Mouse (Mus musculus): ENCODE results near the gene St3gal5. TPM values are rescaled to one million over a fixed set of nuclear protein-coding genes. Genes with fewer than 3 reads are reported as not detected.
"Not testable (repeated sequence)": the region's sequence is repeated elsewhere in the genome, so short reads cannot be mapped to it uniquely, and the experiment has no call there.

The St3gal5 gene
- polyA plus RNA-seq, 1 experiment from 2014 or later: 29.6 TPM

DNA sequence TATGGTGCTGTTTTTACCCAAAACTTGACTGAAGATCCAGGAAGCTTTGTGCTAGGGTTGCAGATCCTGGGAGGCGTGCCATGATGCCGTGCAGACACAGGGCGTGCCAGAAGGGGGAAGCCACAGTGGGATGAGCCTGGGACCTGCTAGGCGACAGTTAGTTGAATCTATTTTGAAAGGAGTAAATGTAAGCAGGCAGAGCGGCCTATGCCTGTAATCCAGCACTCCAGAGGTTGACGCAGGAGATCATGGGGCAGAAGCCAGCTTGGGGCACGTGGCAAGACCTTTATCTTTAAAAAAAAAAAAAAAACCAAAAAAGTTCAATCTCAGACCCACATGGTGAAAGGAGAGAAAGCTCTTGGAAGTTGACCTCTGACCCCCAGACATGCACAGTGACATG lies 55.3 kb downstream of the St3gal5 start:
- Histone ChIP-seq H3K36me3 (peaks cover 51% of the 10 kb centered on the region), H3K4me1 (replicated peaks) (no peaks in the 10 kb centered on the region)

DNA sequence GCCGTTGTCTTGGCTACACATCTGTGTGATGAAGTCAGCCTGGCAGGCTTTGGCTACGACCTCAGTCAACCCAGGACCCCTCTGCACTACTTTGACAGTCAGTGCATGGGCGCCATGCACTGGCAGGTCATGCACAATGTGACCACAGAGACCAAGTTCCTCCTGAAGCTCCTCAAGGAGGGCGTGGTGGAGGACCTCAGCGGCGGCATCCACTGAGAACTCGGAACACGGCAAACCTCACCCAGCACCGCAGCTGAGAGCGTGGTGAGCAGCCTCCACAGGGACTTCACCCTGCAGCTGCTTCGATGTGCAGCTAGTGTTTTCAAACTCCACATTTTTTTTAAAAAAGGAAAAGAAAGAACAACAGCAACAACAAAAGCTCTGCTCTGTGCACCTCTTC lies 56.1 kb downstream of the St3gal5 start:
- Histone ChIP-seq H3K36me3 (peaks cover 47% of the 10 kb centered on the region), H3K9ac (replicated peaks) (no peak overlapping the region), H3K4me3 (replicated peaks) (no peak overlapping the region), H3K4me1 (replicated peaks) (no peaks in the 10 kb centered on the region), H3K27ac (no peak overlapping the region), H3K4me2 (no peak overlapping the region), H3K27me3 (no peaks in the 10 kb centered on the region), H3K9me3 (peaks cover 6% of the 10 kb centered on the region; the same call in 1 of the 2 replicates)
- ATAC-seq (ENCODE audit: insufficient number of reproducible peaks, insufficient read depth, low FRiP score, low TSS enrichment, low read depth): no peak
- 85% methylated on average over 11 of the region's 11 CpGs for WGBS

More for the DNA sequence above, 55.3 kb downstream of the St3gal5 start:
- no peak for ATAC-seq (ENCODE audit: insufficient number of reproducible peaks, insufficient read depth, low FRiP score, low TSS enrichment, low read depth)
- H3K9me3 ChIP-seq: peaks cover 6% of the 10 kb centered on the region; the same call in 1 of the 2 replicates
- H3K27me3 ChIP-seq: no peaks in the 10 kb centered on the region
- H3K4me2 ChIP-seq: no peak overlapping the region
- WGBS: 87% methylated on average over 7 of the region's 7 CpGs
- no peak overlapping the region for H3K27ac ChIP-seq
- H3K4me3 ChIP-seq (replicated peaks): no peak overlapping the region
- no peak overlapping the region for H3K9ac ChIP-seq (replicated peaks)

DNA sequence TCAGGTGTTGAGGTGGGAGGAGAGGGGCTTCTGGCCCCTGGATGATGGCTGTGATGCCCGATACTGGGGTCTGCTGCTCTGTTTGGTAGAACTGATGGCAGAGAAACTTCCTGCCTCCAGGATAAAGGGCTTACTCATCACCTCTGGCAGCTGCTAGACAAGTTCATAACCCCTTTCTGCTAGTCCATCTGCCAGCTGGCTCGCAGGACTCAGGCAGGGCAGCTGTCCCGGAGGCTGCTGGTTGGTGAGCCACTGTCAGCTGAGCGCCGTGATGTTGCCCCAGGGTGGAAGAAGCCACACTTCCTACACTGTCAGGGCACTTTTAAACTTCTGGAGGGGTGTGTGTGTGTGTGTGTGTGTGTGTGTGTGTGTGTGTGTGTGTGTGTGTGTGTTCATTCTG lies 56.6 kb downstream of the St3gal5 start:
- H3K4me1 ChIP-seq (replicated peaks); H3K9ac ChIP-seq (replicated peaks); H3K4me2 ChIP-seq; H3K9me3 ChIP-seq; H3K27ac ChIP-seq; ATAC-seq (ENCODE audit: insufficient number of reproducible peaks, insufficient read depth, low FRiP score, low TSS enrichment, low read depth); H3K27me3 ChIP-seq; H3K4me3 ChIP-seq (replicated peaks): not testable (repeated sequence)
- 77% methylated on average over 5 of the region's 5 CpGs for WGBS
- H3K36me3 ChIP-seq: peaks cover 41% of the 10 kb centered on the region

DNA sequence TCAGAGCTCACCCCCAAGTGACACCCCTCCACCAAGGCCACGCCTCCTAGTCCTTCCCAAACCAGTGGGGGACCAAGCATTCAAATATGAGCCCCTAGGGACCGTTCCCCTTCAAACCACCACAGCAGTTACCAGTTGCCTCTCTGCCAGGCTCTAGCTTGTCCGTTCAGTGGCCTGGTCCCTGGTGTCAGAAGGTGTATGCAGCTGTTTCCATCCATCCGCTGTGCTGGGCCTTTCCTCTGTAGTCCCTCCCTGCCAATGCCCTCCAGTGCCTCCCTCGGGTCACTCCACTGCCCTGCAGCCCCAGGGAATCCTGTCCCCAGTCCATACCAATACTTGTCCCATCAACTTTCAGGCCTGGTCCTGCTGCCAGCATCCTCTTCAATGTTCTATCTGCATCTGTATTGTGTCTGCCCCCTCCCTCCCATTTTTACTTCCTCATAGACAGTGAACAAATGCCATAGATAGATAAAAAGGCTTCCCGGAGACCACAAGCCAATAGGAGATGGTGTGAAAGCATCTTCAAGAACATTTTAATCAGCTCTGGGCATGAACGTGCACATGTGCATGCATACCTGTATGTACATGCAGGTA lies 57.6 kb downstream of the St3gal5 start:
- Histone ChIP-seq H3K4me3 (replicated peaks) (no peak overlapping the region), H3K4me2 (no peak overlapping the region), H3K4me1 (replicated peaks) (no peaks in the 10 kb centered on the region), H3K36me3 (peaks cover 31% of the 10 kb centered on the region), H3K9me3 (peaks cover 2% of the 10 kb centered on the region; the same call in 1 of the 2 replicates), H3K27me3 (no peaks in the 10 kb centered on the region), H3K9ac (replicated peaks) (no peak overlapping the region), H3K27ac (no peak overlapping the region)
- 79% methylated on average over 7 of the region's 7 CpGs for WGBS
- no peak for ATAC-seq (ENCODE audit: insufficient number of reproducible peaks, insufficient read depth, low FRiP score, low TSS enrichment, low read depth)

DNA sequence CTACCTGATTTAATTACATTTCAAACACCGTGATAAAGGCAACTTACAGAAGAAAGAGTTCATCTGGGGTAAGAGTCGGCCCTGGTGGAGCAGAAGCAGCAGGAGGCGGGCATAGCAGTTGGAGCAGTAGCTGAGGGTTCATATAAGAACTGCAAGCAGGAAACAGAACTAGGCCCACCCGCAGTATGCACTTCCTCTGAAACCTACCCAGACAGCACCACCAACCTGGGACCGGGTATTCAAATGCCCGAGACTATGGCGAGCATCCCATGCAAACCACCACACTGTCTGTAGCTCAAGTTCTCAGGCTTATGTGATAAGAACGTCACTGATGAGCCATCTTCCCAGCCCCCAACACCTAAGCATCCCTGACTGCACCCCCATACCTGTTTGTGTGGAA lies 58.3 kb downstream of the St3gal5 start:
- Histone ChIP-seq H3K9me3 (no peaks in the 10 kb centered on the region), H3K4me3 (replicated peaks) (no peak overlapping the region), H3K27me3 (no peaks in the 10 kb centered on the region), H3K9ac (replicated peaks) (no peak overlapping the region), H3K36me3 (peaks cover 27% of the 10 kb centered on the region), H3K4me2 (no peak overlapping the region), H3K27ac (no peak overlapping the region), H3K4me1 (replicated peaks) (no peaks in the 10 kb centered on the region)
- WGBS: 91% methylated on average over 8 of the region's 8 CpGs
- no peak for ATAC-seq (ENCODE audit: insufficient number of reproducible peaks, insufficient read depth, low FRiP score, low TSS enrichment, low read depth)

DNA sequence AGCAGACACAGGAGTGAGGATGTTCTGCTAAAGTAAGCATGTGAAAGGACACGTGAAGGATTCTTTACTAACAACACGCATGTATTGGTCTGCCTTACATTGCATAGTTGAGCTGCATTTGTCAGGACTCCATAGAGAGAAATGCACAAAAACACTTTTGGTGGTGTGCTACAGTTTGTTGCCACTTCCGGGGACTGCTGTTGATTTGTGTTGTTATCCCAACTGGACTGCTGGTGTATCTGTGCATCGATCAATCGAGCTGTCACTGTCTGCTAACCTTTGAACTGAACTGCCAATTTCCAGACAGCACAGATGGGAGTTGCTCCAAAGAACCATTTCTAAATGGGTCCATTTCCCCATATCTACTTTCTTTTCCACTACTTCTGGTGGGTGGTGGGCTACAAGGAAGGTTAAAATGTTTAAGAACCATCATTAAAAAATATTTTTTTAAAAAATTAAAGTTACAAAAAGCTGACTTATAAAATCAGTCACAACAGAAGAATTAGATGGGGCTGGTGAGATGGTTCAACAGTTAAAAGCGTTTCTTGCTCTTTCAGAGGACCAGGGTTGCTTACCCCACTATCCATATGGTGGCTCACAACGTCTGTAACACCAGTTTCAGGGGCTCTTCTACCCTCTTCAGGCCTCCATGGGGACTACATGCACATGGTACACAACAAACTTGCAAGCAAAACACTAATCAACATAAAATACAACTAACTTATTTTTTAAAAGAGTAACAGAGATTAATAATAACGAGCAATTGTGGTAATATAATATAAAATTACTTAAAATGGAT lies 61.8 kb downstream of the St3gal5 start:
- H3K4me1 ChIP-seq (replicated peaks): no peaks in the 10 kb centered on the region; the same call in 1 of the 2 replicates

DNA sequence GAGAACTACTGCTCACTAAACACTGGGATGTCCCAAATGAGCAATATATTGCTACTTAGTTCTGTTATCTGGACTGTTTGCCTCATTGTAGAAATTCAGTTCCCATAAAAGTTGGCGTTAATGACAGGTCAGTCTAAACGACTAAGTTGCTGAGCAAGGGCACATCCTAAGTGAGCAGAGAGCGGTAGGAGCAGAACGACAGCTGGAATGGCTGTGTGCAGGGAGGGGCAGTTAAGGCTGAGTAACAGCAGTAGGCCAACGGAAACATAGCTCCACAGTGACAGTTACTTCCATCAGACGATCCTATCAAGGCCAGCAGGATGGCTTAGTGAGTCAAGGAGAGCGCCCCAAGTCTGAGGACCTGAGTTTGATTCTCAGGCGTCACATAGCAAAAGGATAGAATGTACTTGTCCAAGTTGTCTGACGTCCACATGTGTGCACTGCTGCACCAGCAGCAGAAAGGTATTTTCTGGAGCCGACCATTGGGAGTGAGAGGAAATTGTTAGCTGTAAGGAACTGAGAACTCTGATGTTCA lies 62.5 kb downstream of the St3gal5 start:
- Histone ChIP-seq H3K27ac (no peak overlapping the region), H3K4me2 (no peak overlapping the region), H3K4me3 (replicated peaks) (no peak overlapping the region), H3K4me1 (replicated peaks) (no peaks in the 10 kb centered on the region; the same call in 1 of the 2 replicates), H3K27me3 (no peaks in the 10 kb centered on the region), H3K9ac (replicated peaks) (no peak overlapping the region), H3K9me3 (no peaks in the 10 kb centered on the region), H3K36me3 (peaks cover 2% of the 10 kb centered on the region)
- no peak for ATAC-seq (ENCODE audit: insufficient number of reproducible peaks, insufficient read depth, low FRiP score, low TSS enrichment, low read depth)
- WGBS: 62% methylated on average over 10 of the region's 10 CpGs

More for the DNA sequence above, 61.8 kb downstream of the St3gal5 start:
- no peaks in the 10 kb centered on the region for H3K27me3 ChIP-seq
- peaks cover 8% of the 10 kb centered on the region for H3K36me3 ChIP-seq
- no peaks in the 10 kb centered on the region for H3K9me3 ChIP-seq
- no peak overlapping the region for H3K27ac ChIP-seq
- 81% methylated on average over 8 of the region's 8 CpGs for WGBS
- no peak overlapping the region for H3K4me2 ChIP-seq
- no peak overlapping the region for H3K4me3 ChIP-seq (replicated peaks)
- H3K9ac ChIP-seq (replicated peaks): no peak overlapping the region
- ATAC-seq (ENCODE audit: insufficient number of reproducible peaks, insufficient read depth, low FRiP score, low TSS enrichment, low read depth): no peak

DNA sequence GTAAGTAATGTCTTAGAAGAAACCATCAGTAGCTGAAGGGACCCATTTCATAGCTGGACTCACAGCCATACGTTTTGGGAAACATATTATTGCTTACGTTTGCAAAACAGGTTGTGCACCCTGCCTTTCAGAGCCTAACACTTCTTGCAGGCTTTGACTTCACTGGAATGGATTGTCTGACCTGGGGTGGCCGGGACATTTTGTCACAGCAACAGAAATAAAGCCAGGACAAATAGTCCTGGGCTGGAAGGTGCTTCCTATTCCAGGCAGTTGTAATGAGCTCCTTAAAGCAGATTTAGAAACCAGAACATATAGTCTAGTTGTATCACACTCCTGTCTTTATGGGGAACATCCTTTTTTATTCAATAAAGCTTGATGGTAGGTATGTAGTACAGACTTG lies 63.6 kb downstream of the St3gal5 start:
- no peak overlapping the region for H3K4me3 ChIP-seq (replicated peaks)
- no peaks in the 10 kb centered on the region for H3K27me3 ChIP-seq
- H3K36me3 ChIP-seq: no peaks in the 10 kb centered on the region
- H3K4me1 ChIP-seq (replicated peaks): no peaks in the 10 kb centered on the region; the same call in 1 of the 2 replicates
- no peaks in the 10 kb centered on the region for H3K9me3 ChIP-seq
- no peak overlapping the region for H3K9ac ChIP-seq (replicated peaks)
- WGBS: 80% methylated on average over 3 of the region's 3 CpGs
- no peak for ATAC-seq (ENCODE audit: insufficient number of reproducible peaks, insufficient read depth, low FRiP score, low TSS enrichment, low read depth)
- no peak overlapping the region for H3K4me2 ChIP-seq
- no peak overlapping the region for H3K27ac ChIP-seq

DNA sequence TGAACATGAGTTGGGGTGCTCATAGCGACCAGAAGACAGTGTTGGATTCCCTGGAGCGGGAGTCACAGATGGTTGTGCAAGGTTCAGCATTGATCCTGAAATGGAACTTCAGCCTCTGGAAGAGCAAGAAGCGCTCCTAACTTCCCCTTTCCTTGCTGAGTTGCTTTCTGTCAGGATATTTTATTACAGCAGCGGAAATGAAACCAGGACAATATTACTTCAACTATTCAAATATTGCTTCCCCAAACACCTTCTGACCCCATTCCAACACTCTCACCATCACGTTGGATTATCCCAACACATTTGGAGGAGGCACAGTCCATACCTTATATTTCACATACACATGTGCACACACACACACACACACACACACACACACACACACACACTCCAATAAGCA lies 64.4 kb downstream of the St3gal5 start:
- WGBS: 79% methylated on average over 5 of the region's 5 CpGs
- H3K27ac ChIP-seq: no peak overlapping the region
- no peak overlapping the region for H3K4me2 ChIP-seq
- H3K9ac ChIP-seq (replicated peaks): no peak overlapping the region
- H3K27me3 ChIP-seq: no peaks in the 10 kb centered on the region
- H3K4me1 ChIP-seq (replicated peaks): no peaks in the 10 kb centered on the region; the same call in 1 of the 2 replicates
- no peak overlapping the region for H3K4me3 ChIP-seq (replicated peaks)
- H3K9me3 ChIP-seq: no peaks in the 10 kb centered on the region
- ATAC-seq (ENCODE audit: insufficient number of reproducible peaks, insufficient read depth, low FRiP score, low TSS enrichment, low read depth): no peak
- no peaks in the 10 kb centered on the region for H3K36me3 ChIP-seq

DNA sequence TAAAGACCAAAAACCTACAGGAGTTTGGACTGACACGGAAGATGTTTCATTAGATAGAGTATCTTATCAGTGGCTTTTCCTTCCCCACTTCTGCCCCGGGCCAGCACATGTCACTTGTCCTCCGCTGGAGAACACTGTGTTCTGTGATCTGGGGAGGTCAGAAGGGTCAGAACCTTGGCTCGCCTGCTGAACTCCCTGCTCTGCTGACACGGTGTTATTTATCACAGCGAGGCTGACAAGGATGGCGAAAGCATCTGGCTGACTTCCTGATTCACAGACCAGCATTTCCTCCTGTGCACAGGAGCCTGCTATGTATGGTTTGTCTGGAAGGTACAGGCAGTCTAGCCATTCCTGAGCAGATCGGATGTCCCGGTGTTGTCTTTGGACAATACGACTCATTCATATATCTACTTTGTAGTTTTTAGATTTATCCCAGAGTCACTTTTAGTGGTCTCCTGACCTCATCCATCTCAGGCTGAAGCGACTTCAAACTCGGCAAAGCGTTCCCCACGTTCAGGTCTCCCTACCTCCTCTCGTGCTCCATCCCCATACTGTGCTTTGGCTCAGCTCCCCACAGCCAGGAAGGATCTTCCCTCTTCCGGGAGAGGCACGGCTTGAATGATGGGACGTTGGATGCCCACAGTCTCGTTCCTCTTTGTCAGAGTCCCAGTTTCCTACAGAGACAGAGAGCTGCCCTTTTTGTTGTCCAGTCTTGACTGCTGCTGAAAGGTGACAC lies 64.9 kb downstream of the St3gal5 start:
- ATAC-seq (ENCODE audit: insufficient number of reproducible peaks, insufficient read depth, low FRiP score, low TSS enrichment, low read depth): no peak
- no peak overlapping the region for H3K4me3 ChIP-seq (replicated peaks)
- H3K27ac ChIP-seq: no peak overlapping the region
- no peaks in the 10 kb centered on the region for H3K36me3 ChIP-seq
- no peaks in the 10 kb centered on the region for H3K9me3 ChIP-seq
- no peaks in the 10 kb centered on the region for H3K27me3 ChIP-seq
- H3K4me1 ChIP-seq (replicated peaks): no peaks in the 10 kb centered on the region; the same call in 1 of the 2 replicates
- H3K4me2 ChIP-seq: no peak overlapping the region
- H3K9ac ChIP-seq (replicated peaks): no peak overlapping the region
- 31% methylated on average over 19 of the region's 19 CpGs for WGBS
